Mouse (Mus musculus) urinary bladder, adult 2 months (tissue): ENCODE data around the gene Bcl2. TPM values are rescaled to one million over a fixed set of nuclear protein-coding genes. Genes with fewer than 3 reads are reported as not detected.

Source experiments
- DNase-seq: peaks from one replicate; pipeline ENCODE4 v3.0.0; 2022; ENCODE audit warnings: low spot score
- polyA plus RNA-seq: library from polyadenylated mRNA; depleted of rRNA; stranded (reverse); fragments of >200 nt; gene quantifications from 2 replicates; pipeline ENCODE4 v1.2.3, GENCODE M21; 2012

Gene Bcl2
- polyA plus RNA-seq, 1 experiment: 3.4 TPM

GRCm38 (mm10) chr1:106666140-106667088 is 47.7 kb downstream of the Bcl2 start:
- DNase-seq: no peak

- no peak for DNase-seq
Observed at GRCm38 (mm10) chr1:106664978-106665377, 49.1 kb downstream of the Bcl2 start.

GRCm38 (mm10) chr1:106662486-106662885 is 51.6 kb downstream of the Bcl2 start:
- no peak for DNase-seq

- no peak for DNase-seq
Observed at GRCm38 (mm10) chr1:106658293-106658847, 55.7 kb downstream of the Bcl2 start.

GRCm38 (mm10) chr1:106656207-106656738 is 57.8 kb downstream of the Bcl2 start:
- no peak for DNase-seq

- DNase-seq: no peak
Observed at GRCm38 (mm10) chr1:106654254-106654653, 59.8 kb downstream of the Bcl2 start.

- DNase-seq: no peak
Observed at GRCm38 (mm10) chr1:106653441-106653860, 60.6 kb downstream of the Bcl2 start.

- no peak for DNase-seq
Observed at GRCm38 (mm10) chr1:106651211-106651610, 62.9 kb downstream of the Bcl2 start.

- no peak for DNase-seq
Observed at GRCm38 (mm10) chr1:106650427-106650826, 63.6 kb downstream of the Bcl2 start.

- no peak for DNase-seq
Observed at GRCm38 (mm10) chr1:106647336-106647735, 66.7 kb downstream of the Bcl2 start.

- DNase-seq: no peak
Observed at GRCm38 (mm10) chr1:106644566-106644965, 69.5 kb downstream of the Bcl2 start.

GRCm38 (mm10) chr1:106643527-106643926 is 70.5 kb downstream of the Bcl2 start:
- no peak for DNase-seq

GRCm38 (mm10) chr1:106640577-106640976 is 73.5 kb downstream of the Bcl2 start:
- no peak for DNase-seq

GRCm38 (mm10) chr1:106637705-106638104 is 76.4 kb downstream of the Bcl2 start:
- no peak for DNase-seq

GRCm38 (mm10) chr1:106636714-106637113 is 77.4 kb downstream of the Bcl2 start:
- DNase-seq: no peak

GRCm38 (mm10) chr1:106633207-106633606 is 80.9 kb downstream of the Bcl2 start:
- DNase-seq: no peak

- no peak for DNase-seq
Observed at GRCm38 (mm10) chr1:106631869-106632463, 82.1 kb downstream of the Bcl2 start.

GRCm38 (mm10) chr1:106630973-106631372 is 83.1 kb downstream of the Bcl2 start:
- DNase-seq: no peak

GRCm38 (mm10) chr1:106629931-106630682 is 84.0 kb downstream of the Bcl2 start:
- no peak for DNase-seq

GRCm38 (mm10) chr1:106629470-106629830 is 84.6 kb downstream of the Bcl2 start:
- DNase-seq: no peak

- DNase-seq: no peak
Observed at GRCm38 (mm10) chr1:106628718-106629469, 85.2 kb downstream of the Bcl2 start.
